Mouse (Mus musculus) lung, adult 2 months (tissue): ENCODE results near the gene Ern1. TPM values are rescaled to one million over a fixed set of nuclear protein-coding genes. Genes with fewer than 3 reads are reported as not detected.

Experiments used
- DNase-seq: peaks from one replicate; pipeline ENCODE4 v3.0.0; 2022
- H3K4me1 ChIP-seq: fragments of 200-500 bp; 2 replicates; pipeline ENCODE4 v1.6.1; 2011; ENCODE audit warnings: low read length; ENCODE audit not compliant: control insufficient read depth, insufficient read depth
- H3K4me3 ChIP-seq: fragments of 200-500 bp; replicated peaks from 2 replicates; pipeline ENCODE3; 2011; ENCODE audit warnings: low read depth, mild to moderate bottlenecking, control low read depth, low read length; ENCODE audit errors: extremely low read depth
- CTCF ChIP-seq: fragments of 200-500 bp; IDR thresholded peaks from 2 replicates; pipeline ENCODE4 v1.5.1; 2011; ENCODE audit warnings: mild to moderate bottlenecking, low read length, control low read depth; ENCODE audit not compliant: insufficient read depth
- POLR2A ChIP-seq: fragments of 200-500 bp; IDR thresholded peaks from 2 replicates; pipeline ENCODE4 v1.6.1; 2011; ENCODE audit warnings: low read depth, mild to moderate bottlenecking, control low read depth, low read length, borderline replicate concordance; ENCODE audit errors: extremely low read depth
- WGBS: fragments of 180-500 bp; shearing (Covaris S2); methylation state at CpG from one replicate; pipeline ENCODE4 v1.1.7; 2018; 5-methylcytosine and 5-hydroxymethylcytosine counted together
- polyA plus RNA-seq: library from polyadenylated mRNA; depleted of rRNA; stranded (reverse); fragments of >200 nt; gene quantifications from 2 replicates; pipeline ENCODE4 v1.2.3, GENCODE M21; 2012

Gene Ern1
- polyA plus RNA-seq, 1 experiment: 23.0 TPM

- Histone ChIP-seq H3K4me1 (peaks cover 6% of the 10 kb centered on the region), H3K4me3 (peak overlapping the region; percentile 77)
- peak; percentile 85; the same call in 1 of the 2 replicates for TF ChIP-seq POLR2A
- no peak for TF ChIP-seq CTCF
- no peak for DNase-seq
- WGBS: 51% methylated on average over 5 of the region's 5 CpGs
These were observed 105.2 kb downstream of the Ern1 start for GRCm38 (mm10) chr11:106382424-106382823.

GRCm38 (mm10) chr11:106381883-106382282 lies 105.8 kb downstream of the Ern1 start:
- TF ChIP-seq CTCF (peak; percentile 44), POLR2A (peak; percentile 14; the same call in 1 of the 2 replicates)
- no peak for DNase-seq
- Histone ChIP-seq H3K4me3 (peak overlapping the region; percentile 77), H3K4me1 (peaks cover 6% of the 10 kb centered on the region)
- WGBS: 44% methylated on average over 7 of the region's 7 CpGs

GRCm38 (mm10) chr11:106381011-106381410 lies 106.6 kb downstream of the Ern1 start:
- TF ChIP-seq CTCF (peak; percentile 43; the same call in 1 of the 2 replicates), POLR2A (no peak)
- Histone ChIP-seq H3K4me1 (peaks cover 6% of the 10 kb centered on the region), H3K4me3 (peak overlapping the region; percentile 77)
- DNase-seq: no peak
- WGBS: 49% methylated on average over 11 of the region's 11 CpGs

- no peak overlapping the region for H3K4me3 ChIP-seq
- H3K4me1 ChIP-seq: peaks cover 8% of the 10 kb centered on the region; the same call in 1 of the 2 replicates
- 58% methylated on average over 5 of the region's 5 CpGs for WGBS
- DNase-seq: no peak
- TF ChIP-seq POLR2A (no peak), CTCF (no peak)
These were observed 112.7 kb downstream of the Ern1 start for GRCm38 (mm10) chr11:106374979-106375378.

GRCm38 (mm10) chr11:106374559-106374958 lies 113.1 kb downstream of the Ern1 start:
- Histone ChIP-seq H3K4me1 (peaks cover 8% of the 10 kb centered on the region; the same call in 1 of the 2 replicates), H3K4me3 (no peak overlapping the region)
- TF ChIP-seq POLR2A (no peak), CTCF (no peak)
- no peak for DNase-seq
- 37% methylated on average over 9 of the region's 9 CpGs for WGBS

- DNase-seq: no peak
- no peak for TF ChIP-seq POLR2A
- no peak for TF ChIP-seq CTCF
- peaks cover 8% of the 10 kb centered on the region; the same call in 1 of the 2 replicates for H3K4me1 ChIP-seq
- H3K4me3 ChIP-seq: no peak overlapping the region
- WGBS: 38% methylated on average over 11 of the region's 11 CpGs
These were observed 113.7 kb downstream of the Ern1 start for GRCm38 (mm10) chr11:106373998-106374397.

GRCm38 (mm10) chr11:106366316-106366715 lies 121.3 kb downstream of the Ern1 start:
- Histone ChIP-seq H3K4me1 (peaks cover 6% of the 10 kb centered on the region; the same call in 1 of the 2 replicates), H3K4me3 (no peak overlapping the region)
- DNase-seq: peak; percentile 76
- WGBS: 3% methylated on average over 3 of the region's 3 CpGs
- TF ChIP-seq CTCF: peak; percentile 93
- TF ChIP-seq POLR2A: no peak

GRCm38 (mm10) chr11:106365366-106365765 lies 122.3 kb downstream of the Ern1 start, which contains the start of gene Prr29:
Gene Prr29 (plus strand): TSS chr11:106365472.
- peaks cover 6% of the 10 kb centered on the region; the same call in 1 of the 2 replicates for H3K4me1 ChIP-seq
- 55% methylated on average over 10 of the region's 10 CpGs for WGBS
- no peak for DNase-seq
- TF ChIP-seq POLR2A (no peak), CTCF (no peak)
- H3K4me3 ChIP-seq: no peak within 1 kb of the TSS

- no peak for DNase-seq
- Histone ChIP-seq H3K4me1 (peaks cover 6% of the 10 kb centered on the region; the same call in 1 of the 2 replicates), H3K4me3 (no peak overlapping the region)
- WGBS: 12% methylated on average over 11 of the region's 11 CpGs
- TF ChIP-seq POLR2A (no peak), CTCF (no peak)
These were observed 122.9 kb downstream of the Ern1 start for GRCm38 (mm10) chr11:106364712-106365111.

GRCm38 (mm10) chr11:106359350-106359749 lies 128.3 kb downstream of the Ern1 start:
- Histone ChIP-seq H3K4me1 (peaks cover 2% of the 10 kb centered on the region; the same call in 1 of the 2 replicates), H3K4me3 (no peak overlapping the region)
- TF ChIP-seq CTCF (peak; percentile 59), POLR2A (no peak)
- no peak for DNase-seq
- 34% methylated on average over 5 of the region's 5 CpGs for WGBS
